Mouse (Mus musculus): ENCODE measurements around the gene Ppp1r11. TPM values are rescaled to one million over a fixed set of nuclear protein-coding genes. Genes with fewer than 3 reads are reported as not detected.

Ppp1r11 gene
- polyA plus RNA-seq, 2 experiments, result 30.4 to 43.0 TPM

DNA sequence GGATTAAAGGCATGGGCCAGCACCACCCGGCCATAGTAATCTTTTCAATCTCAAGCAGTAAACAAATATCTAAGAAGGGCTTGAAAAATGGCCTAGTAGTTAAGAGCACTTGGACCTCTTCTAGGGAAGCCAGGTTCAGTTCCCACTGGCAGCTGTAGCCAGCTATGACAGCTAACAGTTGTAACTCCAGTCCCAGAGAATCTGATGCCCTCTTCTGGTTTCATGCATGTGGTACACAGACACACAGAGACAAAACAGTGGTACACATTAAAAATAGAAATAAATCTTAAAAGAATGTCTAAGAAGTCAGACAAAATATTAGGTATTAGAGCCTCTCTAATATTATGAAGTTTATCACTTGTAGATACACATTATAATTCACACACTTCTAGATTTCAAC, 9.6 kb upstream of the Ppp1r11 start:
- ATAC-seq (ENCODE audit: insufficient read depth), result no peak
- DNase-seq (ENCODE audit: low read depth in 3 of 3, low spot score in 3 of 3), result no peak
- H3K4me3 ChIP-seq (ENCODE audit: insufficient read depth in 1 of 2, low read depth in 2 of 2, low read length in 2 of 2), result no peak overlapping the region
- H3K9me3 ChIP-seq (ENCODE audit: control insufficient read depth, low read length), result no peaks in the 10 kb centered on the region
- no peak overlapping the region for H3K4me2 ChIP-seq (ENCODE audit: low read depth)
- no peaks in the 10 kb centered on the region for H3K27me3 ChIP-seq (ENCODE audit: control insufficient read depth, insufficient read depth, low read length)
- WGBS (ENCODE audit: insufficient replicate concordance), result 43% methylated on average over 1 of the region's 1 CpGs
- no peak overlapping the region for H3K27ac ChIP-seq
- H3K36me3 ChIP-seq (replicated peaks; ENCODE audit: control insufficient read depth, insufficient read depth, low read depth), result no peaks in the 10 kb centered on the region; the same call in 1 of the 2 replicates
- H3K4me1 ChIP-seq (replicated peaks; ENCODE audit: control insufficient read depth in 2 of 2, insufficient read depth in 2 of 2, low read length in 1 of 2), result peaks cover 13 to 14% of the 10 kb centered on the region in 2 experiments
- H3K9ac ChIP-seq (replicated peaks), result no peak overlapping the region
- no peak for TF ChIP-seq CTCF (IDR thresholded peaks at IDR 0.05; ENCODE audit: low read depth)
- TF ChIP-seq EP300 (IDR thresholded peaks at IDR 0.05; ENCODE audit: low read depth), result no peak

DNA sequence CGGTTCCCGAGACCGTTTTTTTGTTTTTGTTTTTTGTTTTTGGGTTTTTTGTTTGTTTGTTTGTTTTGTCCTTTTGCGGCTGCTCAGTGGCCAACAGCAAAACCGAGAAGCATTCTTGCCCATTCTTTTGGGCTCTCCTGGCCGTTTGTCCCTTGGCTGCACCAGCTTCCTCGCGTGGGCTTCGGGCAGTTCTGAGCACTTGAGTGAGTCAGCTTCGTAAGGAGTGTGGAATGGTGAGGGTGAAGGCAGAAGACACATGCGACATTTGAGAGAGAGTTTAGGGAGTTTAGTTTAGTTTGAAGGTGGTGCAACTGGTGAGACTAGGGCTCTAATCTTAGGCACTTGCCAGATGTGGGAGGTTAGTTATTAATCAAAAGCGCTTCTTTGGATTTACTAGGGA, 7.3 kb upstream of the Ppp1r11 start:
- Histone ChIP-seq H3K9ac (replicated peaks) (peak overlapping the region; percentile 89), H3K4me2 (ENCODE audit: low read depth) (peak overlapping the region; percentile 95), H3K4me1 (replicated peaks; ENCODE audit: control insufficient read depth in 2 of 2, insufficient read depth in 2 of 2, low read length in 1 of 2) (peaks cover 13 to 14% of the 10 kb centered on the region in 2 experiments), H3K27me3 (ENCODE audit: control insufficient read depth, insufficient read depth, low read length) (no peaks in the 10 kb centered on the region), H3K9me3 (ENCODE audit: control insufficient read depth, low read length) (no peaks in the 10 kb centered on the region), H3K4me3 (ENCODE audit: insufficient read depth in 1 of 2, low read depth in 2 of 2, low read length in 2 of 2) (peak overlapping the region; percentile 86 to 97), H3K27ac (no peak overlapping the region; the same call in 1 of the 2 replicates), H3K36me3 (replicated peaks; ENCODE audit: control insufficient read depth, insufficient read depth, low read depth) (no peaks in the 10 kb centered on the region; the same call in 1 of the 2 replicates)
- ATAC-seq (ENCODE audit: insufficient read depth) (no peak), DNase-seq (ENCODE audit: low read depth in 3 of 3, low spot score in 3 of 3) (peak in 1 of 3 experiments; percentile 19)
- no peak for TF ChIP-seq CTCF (IDR thresholded peaks at IDR 0.05; ENCODE audit: low read depth)
- no peak for TF ChIP-seq EP300 (IDR thresholded peaks at IDR 0.05; ENCODE audit: low read depth)
- 13% methylated on average over 12 of the region's 12 CpGs for WGBS (ENCODE audit: insufficient replicate concordance)

DNA sequence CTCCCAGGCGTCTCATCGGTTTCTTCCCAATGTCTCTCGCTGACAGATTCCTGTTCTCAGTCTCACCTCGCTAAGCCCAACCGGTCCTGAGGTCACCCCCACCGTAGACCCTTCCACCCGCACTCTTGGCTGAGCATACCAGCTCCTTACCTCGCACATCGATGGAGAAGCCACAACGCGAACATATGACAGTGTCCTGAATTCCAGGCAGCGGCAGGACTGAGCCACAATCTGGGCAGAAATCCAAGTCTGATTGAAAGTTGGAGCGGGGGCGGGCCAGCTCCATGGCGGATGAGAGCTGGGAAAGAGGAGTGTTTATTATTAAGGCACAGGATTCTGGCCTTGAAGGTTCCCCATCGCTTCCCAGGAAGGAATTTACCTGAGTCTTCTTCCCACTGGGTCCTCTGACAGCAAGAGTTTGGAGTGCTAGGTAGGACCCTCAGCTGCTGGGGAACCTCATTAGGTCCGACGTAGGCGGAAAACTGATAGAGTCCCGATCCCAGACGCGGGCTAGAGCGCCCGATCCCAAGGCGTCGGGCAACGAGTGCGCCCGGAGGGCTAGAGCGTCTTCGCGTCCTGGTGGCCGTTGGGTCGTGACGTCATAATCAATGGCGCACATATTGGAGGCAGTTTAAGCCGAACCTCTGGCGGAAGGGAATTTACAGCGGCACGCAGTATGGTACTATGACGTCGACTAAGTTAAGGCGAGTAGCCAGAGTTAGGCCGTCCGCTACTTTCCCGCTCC, 6.6 kb upstream of the Ppp1r11 start, which contains the start of the genes Znrd1 and Znrd1as:
Gene Znrd1 (minus strand): TSS at position 561 of the 745 bp plus-strand sequence.
Gene Znrd1as (plus strand): TSS at position 594 of the 745 bp plus-strand sequence.
- Histone ChIP-seq H3K4me3 (ENCODE audit: insufficient read depth in 1 of 2, low read depth in 2 of 2, low read length in 2 of 2) (peak within 1 kb of the TSS; percentile 86 to 97), H3K27ac (peak within 1 kb of the TSS; percentile 15), H3K9me3 (ENCODE audit: control insufficient read depth, low read length) (no peaks in the 10 kb centered on the region), H3K36me3 (replicated peaks; ENCODE audit: control insufficient read depth, insufficient read depth, low read depth) (no peaks in the 10 kb centered on the region; the same call in 1 of the 2 replicates), H3K4me2 (ENCODE audit: low read depth) (peak within 1 kb of the TSS; percentile 95), H3K27me3 (ENCODE audit: control insufficient read depth, insufficient read depth, low read length) (no peaks in the 10 kb centered on the region), H3K9ac (replicated peaks) (peak within 1 kb of the TSS; percentile 89), H3K4me1 (replicated peaks; ENCODE audit: control insufficient read depth in 2 of 2, insufficient read depth in 2 of 2, low read length in 1 of 2) (peaks cover 13 to 14% of the 10 kb centered on the region in 2 experiments)
- WGBS (ENCODE audit: insufficient replicate concordance), result under 1% methylated on average over 46 of the region's 46 CpGs
- TF ChIP-seq EP300 (IDR thresholded peaks at IDR 0.05; ENCODE audit: low read depth) (peak; percentile 58), CTCF (IDR thresholded peaks at IDR 0.05; ENCODE audit: low read depth) (no peak)
- DNase-seq (ENCODE audit: low read depth in 3 of 3, low spot score in 3 of 3), result peak; percentile 95 to 96 (median 95)
- peak; percentile 98 for ATAC-seq (ENCODE audit: insufficient read depth)

DNA sequence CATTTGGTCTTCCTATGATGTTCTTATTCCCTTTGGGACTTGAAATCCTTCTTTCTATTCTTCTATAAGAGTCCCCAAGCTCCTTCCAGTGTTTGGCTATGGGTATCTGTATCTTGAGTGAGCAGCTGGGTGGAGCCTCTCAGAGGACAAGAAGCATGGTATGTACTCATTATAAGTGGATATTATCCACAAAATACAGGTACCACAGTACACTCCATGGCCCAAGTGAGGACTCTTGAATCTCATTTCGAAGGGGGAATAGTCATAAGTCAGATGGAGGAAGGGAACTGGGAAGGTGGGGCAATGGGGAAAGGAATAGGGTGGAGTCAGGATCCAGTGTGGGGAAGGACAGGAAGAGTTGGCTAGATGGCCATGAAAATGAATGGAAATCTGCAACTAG, 1.5 kb upstream of the Ppp1r11 start:
- Histone ChIP-seq H3K36me3 (replicated peaks; ENCODE audit: control insufficient read depth, insufficient read depth, low read depth) (no peaks in the 10 kb centered on the region; the same call in 1 of the 2 replicates), H3K9me3 (ENCODE audit: control insufficient read depth, low read length) (no peaks in the 10 kb centered on the region), H3K4me1 (replicated peaks; ENCODE audit: control insufficient read depth in 2 of 2, insufficient read depth in 2 of 2, low read length in 1 of 2) (peaks cover 13 to 14% of the 10 kb centered on the region in 2 experiments), H3K9ac (replicated peaks) (no peak overlapping the region), H3K27me3 (ENCODE audit: control insufficient read depth, insufficient read depth, low read length) (no peaks in the 10 kb centered on the region), H3K27ac (no peak overlapping the region), H3K4me2 (ENCODE audit: low read depth) (no peak overlapping the region), H3K4me3 (ENCODE audit: insufficient read depth in 1 of 2, low read depth in 2 of 2, low read length in 2 of 2) (no peak overlapping the region)
- no peak for TF ChIP-seq CTCF (IDR thresholded peaks at IDR 0.05; ENCODE audit: low read depth)
- no peak for TF ChIP-seq EP300 (IDR thresholded peaks at IDR 0.05; ENCODE audit: low read depth)
- 58% methylated on average over 1 of the region's 1 CpGs for WGBS (ENCODE audit: insufficient replicate concordance)
- ATAC-seq (ENCODE audit: insufficient read depth), result no peak
- DNase-seq (ENCODE audit: low read depth in 3 of 3, low spot score in 3 of 3), result no peak

DNA sequence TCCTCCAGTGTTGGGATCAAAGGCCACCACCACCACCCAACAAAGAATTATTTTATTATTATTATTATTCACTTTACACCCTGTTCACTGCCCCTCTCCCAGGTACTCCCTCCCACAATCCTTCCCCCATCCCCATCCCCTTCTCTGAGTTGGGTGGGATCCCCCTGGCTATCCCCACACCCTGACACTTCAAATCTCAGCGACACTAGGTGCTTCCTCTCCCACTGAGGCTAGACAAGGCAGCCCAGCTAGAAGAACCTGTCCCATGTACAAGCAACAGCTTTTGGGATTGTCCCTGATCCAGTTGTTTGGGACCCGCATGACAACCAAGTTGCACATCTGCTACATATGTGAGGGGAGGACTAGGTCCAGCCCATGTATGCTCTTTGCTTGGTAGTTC, 1.1 kb upstream of the Ppp1r11 start:
- DNase-seq (ENCODE audit: low read depth in 3 of 3, low spot score in 3 of 3), result no peak
- Histone ChIP-seq H3K4me1 (replicated peaks; ENCODE audit: control insufficient read depth in 2 of 2, insufficient read depth in 2 of 2, low read length in 1 of 2) (peaks cover 10 to 12% of the 10 kb centered on the region in 2 experiments), H3K4me3 (ENCODE audit: insufficient read depth in 1 of 2, low read depth in 2 of 2, low read length in 2 of 2) (no peak overlapping the region), H3K4me2 (ENCODE audit: low read depth) (no peak overlapping the region), H3K9me3 (ENCODE audit: control insufficient read depth, low read length) (no peaks in the 10 kb centered on the region), H3K27me3 (ENCODE audit: control insufficient read depth, insufficient read depth, low read length) (peaks cover 4% of the 10 kb centered on the region), H3K9ac (replicated peaks) (no peak overlapping the region), H3K36me3 (replicated peaks; ENCODE audit: control insufficient read depth, insufficient read depth, low read depth) (no peaks in the 10 kb centered on the region; the same call in 1 of the 2 replicates), H3K27ac (no peak overlapping the region)
- TF ChIP-seq CTCF (IDR thresholded peaks at IDR 0.05; ENCODE audit: low read depth), result no peak
- no peak for TF ChIP-seq EP300 (IDR thresholded peaks at IDR 0.05; ENCODE audit: low read depth)
- no peak for ATAC-seq (ENCODE audit: insufficient read depth)
- 83% methylated on average over 2 of the region's 2 CpGs for WGBS (ENCODE audit: insufficient replicate concordance)

All from liver, embryonic 14.5 days (tissue).